Mouse (Mus musculus) stomach, embryonic 16.5 days (tissue): ENCODE measurements around the gene Dse. TPM values are rescaled to one million over a fixed set of nuclear protein-coding genes. Genes with fewer than 3 reads are reported as not detected.
A peak's percentile ranks its signal among the peaks of the same experiment; 100 is the strongest.

Experiments
- ATAC-seq: fragments of 200-750 bp; cut with Nextera tagmentation; 2 replicates; pipeline ENCODE4 v1.8.0; 2017; ENCODE audit warnings: moderate number of reproducible peaks, moderate TSS enrichment; ENCODE audit not compliant: insufficient read depth, low FRiP score
- H3K27ac ChIP-seq: fragments of 300-500 bp; sonication (generic); 2 replicates; pipeline ENCODE4 v1.5.1; 2014; ENCODE audit warnings: low read length
- H3K27me3 ChIP-seq: fragments of 300-500 bp; sonication (generic); 2 replicates; pipeline ENCODE4 v1.6.1; 2014; ENCODE audit warnings: low read length, control low read depth, mixed read lengths; ENCODE audit not compliant: control insufficient read depth, insufficient read depth
- H3K36me3 ChIP-seq: fragments of 300-500 bp; sonication (generic); 2 replicates; pipeline ENCODE4 v1.6.1; 2014; ENCODE audit warnings: low read length; ENCODE audit not compliant: control insufficient read depth, insufficient read depth
- H3K4me1 ChIP-seq: fragments of 300-500 bp; sonication (generic); 2 replicates; pipeline ENCODE4 v1.6.1; 2014; ENCODE audit warnings: low read length, control low read depth, mixed read lengths; ENCODE audit not compliant: control insufficient read depth, insufficient read depth
- H3K4me2 ChIP-seq: fragments of 300-500 bp; sonication (generic); 2 replicates; pipeline ENCODE4 v1.6.1; 2014; ENCODE audit warnings: low read depth, low read length, mixed read lengths
- H3K4me3 ChIP-seq: fragments of 300-500 bp; sonication (generic); replicated peaks from 2 replicates; pipeline ENCODE4 v1.5.1; 2014; ENCODE audit warnings: mild to moderate bottlenecking, low read length
- H3K9ac ChIP-seq: fragments of 300-500 bp; sonication (generic); 2 replicates; pipeline ENCODE4 v1.6.1; 2014; ENCODE audit warnings: low read length
- H3K9me3 ChIP-seq: fragments of 300-500 bp; sonication (generic); replicated peaks from 2 replicates; pipeline ENCODE4 v1.6.1; 2016; ENCODE audit warnings: low read length, control low read depth; ENCODE audit not compliant: control insufficient read depth
- WGBS: fragments of 180-500 bp; shearing (Covaris S2); extraction: QIAGEN DNeasy Blood & Tissue Kit; methylation state at CpG from one replicate; pipeline ENCODE4 v1.1.7; 2014; 5-methylcytosine and 5-hydroxymethylcytosine counted together
- polyA plus RNA-seq: library from polyadenylated mRNA; unstranded; fragments of >200 nt; fragmentation: Nextera tagmentation; extraction: Ambion mirVana; gene quantifications from 2 replicates; pipeline ENCODE4 v1.2.1, GENCODE M21; 2015

Dse gene
- polyA plus RNA-seq, 1 experiment from 2014 or later, result 21.3 TPM

- peak overlapping the region; percentile 79 for H3K4me3 ChIP-seq
- H3K36me3 ChIP-seq, result no peaks in the 10 kb centered on the region
- 6% methylated on average over 13 of the region's 13 CpGs for WGBS
- ATAC-seq, result no peak
- peak overlapping the region; percentile 84; the same call in 1 of the 2 replicates for H3K9ac ChIP-seq
- peak overlapping the region; percentile 79 for H3K4me2 ChIP-seq
- H3K27me3 ChIP-seq, result no peaks in the 10 kb centered on the region
- peak overlapping the region; percentile 93 for H3K27ac ChIP-seq
- H3K4me1 ChIP-seq, result peaks cover 6% of the 10 kb centered on the region; the same call in 1 of the 2 replicates
- no peaks in the 10 kb centered on the region for H3K9me3 ChIP-seq
Measured at GRCm38 (mm10) chr10:34208031-34208430, 516 bp upstream of the Dse start.

GRCm38 (mm10) chr10:34206783-34207502 is 572 bp downstream of the Dse start:
- Histone ChIP-seq H3K27me3 (no peaks in the 10 kb centered on the region), H3K36me3 (no peaks in the 10 kb centered on the region), H3K4me2 (peak overlapping the region; percentile 79), H3K27ac (peak overlapping the region; percentile 93), H3K4me1 (peaks cover 9% of the 10 kb centered on the region; the same call in 1 of the 2 replicates), H3K9me3 (no peaks in the 10 kb centered on the region), H3K9ac (peak overlapping the region; percentile 84), H3K4me3 (peak overlapping the region; percentile 79)
- peak; percentile 95 for ATAC-seq
- WGBS, result 0% methylated on average over 61 of the region's 65 CpGs

- no peak; the same call in 1 of the 2 replicates for ATAC-seq
- H3K4me1 ChIP-seq, result peaks cover 9% of the 10 kb centered on the region; the same call in 1 of the 2 replicates
- H3K27me3 ChIP-seq, result no peaks in the 10 kb centered on the region
- no peaks in the 10 kb centered on the region for H3K36me3 ChIP-seq
- WGBS, result under 1% methylated on average over 15 of the region's 15 CpGs
- H3K27ac ChIP-seq, result peak overlapping the region; percentile 93
- peak overlapping the region; percentile 79 for H3K4me3 ChIP-seq
- H3K4me2 ChIP-seq, result peak overlapping the region; percentile 79
- no peaks in the 10 kb centered on the region for H3K9me3 ChIP-seq
- H3K9ac ChIP-seq, result peak overlapping the region; percentile 84
Measured at GRCm38 (mm10) chr10:34206436-34206782, 1.1 kb downstream of the Dse start.

- Histone ChIP-seq H3K4me3 (no peak overlapping the region), H3K4me2 (peak overlapping the region; percentile 79), H3K9ac (no peak overlapping the region), H3K4me1 (peaks cover 9% of the 10 kb centered on the region; the same call in 1 of the 2 replicates), H3K27ac (no peak overlapping the region), H3K9me3 (no peaks in the 10 kb centered on the region), H3K36me3 (no peaks in the 10 kb centered on the region), H3K27me3 (no peaks in the 10 kb centered on the region)
- ATAC-seq, result no peak
- 85% methylated on average over 1 of the region's 1 CpGs for WGBS
Measured at GRCm38 (mm10) chr10:34205825-34206224, 1.7 kb downstream of the Dse start.

GRCm38 (mm10) chr10:34200689-34201088 is 6.8 kb downstream of the Dse start:
- Histone ChIP-seq H3K36me3 (peaks cover 6% of the 10 kb centered on the region; the same call in 1 of the 2 replicates), H3K9me3 (0 out of 2 replicates have a peak, but pooled peaks cover 3% of the 10 kb centered on the region), H3K9ac (no peak overlapping the region), H3K4me3 (no peak overlapping the region), H3K27ac (no peak overlapping the region), H3K4me1 (peaks cover 17% of the 10 kb centered on the region), H3K27me3 (no peaks in the 10 kb centered on the region), H3K4me2 (no peak overlapping the region)
- ATAC-seq, result no peak
- 91% methylated on average over 1 of the region's 1 CpGs for WGBS

GRCm38 (mm10) chr10:34198574-34198973 is 8.9 kb downstream of the Dse start:
- 49% methylated on average over 3 of the region's 3 CpGs for WGBS
- Histone ChIP-seq H3K36me3 (peaks cover 6% of the 10 kb centered on the region; the same call in 1 of the 2 replicates), H3K9me3 (0 out of 2 replicates have a peak, but pooled peaks cover 3% of the 10 kb centered on the region), H3K4me2 (no peak overlapping the region), H3K4me3 (no peak overlapping the region), H3K9ac (no peak overlapping the region), H3K27ac (0 out of 2 replicates have a peak overlapping the region, but pooled peaks have one; percentile 2), H3K4me1 (peaks cover 21% of the 10 kb centered on the region), H3K27me3 (no peaks in the 10 kb centered on the region)
- ATAC-seq, result no peak

- Histone ChIP-seq H3K4me3 (no peak overlapping the region), H3K9ac (no peak overlapping the region), H3K27ac (0 out of 2 replicates have a peak overlapping the region, but pooled peaks have one; percentile 14), H3K4me1 (peaks cover 21% of the 10 kb centered on the region), H3K4me2 (no peak overlapping the region), H3K36me3 (peaks cover 6% of the 10 kb centered on the region; the same call in 1 of the 2 replicates), H3K27me3 (no peaks in the 10 kb centered on the region), H3K9me3 (0 out of 2 replicates have a peak, but pooled peaks cover 3% of the 10 kb centered on the region)
- peak; percentile 47 for ATAC-seq
- WGBS, result 12% methylated on average over 3 of the region's 3 CpGs
Measured at GRCm38 (mm10) chr10:34198061-34198460, 9.5 kb downstream of the Dse start.

- Histone ChIP-seq H3K4me1 (peaks cover 18% of the 10 kb centered on the region), H3K27me3 (no peaks in the 10 kb centered on the region), H3K36me3 (peaks cover 6% of the 10 kb centered on the region; the same call in 1 of the 2 replicates), H3K4me3 (no peak overlapping the region), H3K9me3 (0 out of 2 replicates have a peak, but pooled peaks cover 3% of the 10 kb centered on the region), H3K9ac (no peak overlapping the region), H3K4me2 (no peak overlapping the region), H3K27ac (no peak overlapping the region)
- 69% methylated on average over 3 of the region's 3 CpGs for WGBS
- ATAC-seq, result no peak
Measured at GRCm38 (mm10) chr10:34197269-34197668, 10.2 kb downstream of the Dse start.

GRCm38 (mm10) chr10:34194957-34195356 is 12.6 kb downstream of the Dse start:
- peaks cover 18% of the 10 kb centered on the region for H3K4me1 ChIP-seq
- H3K27me3 ChIP-seq, result no peaks in the 10 kb centered on the region
- ATAC-seq, result no peak
- 39% methylated on average over 2 of the region's 2 CpGs for WGBS
- H3K9ac ChIP-seq, result no peak overlapping the region
- peaks cover 5% of the 10 kb centered on the region; the same call in 1 of the 2 replicates for H3K36me3 ChIP-seq
- H3K4me2 ChIP-seq, result no peak overlapping the region
- H3K9me3 ChIP-seq, result 0 out of 2 replicates have a peak, but pooled peaks cover 3% of the 10 kb centered on the region
- no peak overlapping the region for H3K4me3 ChIP-seq
- H3K27ac ChIP-seq, result no peak overlapping the region
